Mouse (Mus musculus) urinary bladder, postnatal 14 days (tissue): ENCODE results near the gene Tmem186.

Source experiments
- DNase-seq: peaks from one replicate; pipeline ENCODE4 v3.0.0; 2021; ENCODE audit warnings: low spot score

Tmem186 gene

GRCm38 (mm10) chr16:8637217-8638051, at the start of gene Tmem186, which contains the start of gene Pmm2:
Tmem186 (minus strand) TSS chr16:8637712.
Pmm2 (plus strand) TSS chr16:8637674.
- DNase-seq: peak; percentile 83

- DNase-seq: no peak
Measured at GRCm38 (mm10) chr16:8686871-8687535, 49.5 kb upstream of the Tmem186 start.

GRCm38 (mm10) chr16:8686121-8686870, 48.8 kb upstream of the Tmem186 start:
- DNase-seq: peak; percentile 76

- peak; percentile 45 for DNase-seq
Measured at GRCm38 (mm10) chr16:8685087-8685486, 47.6 kb upstream of the Tmem186 start.

GRCm38 (mm10) chr16:8680470-8680869, 43.0 kb upstream of the Tmem186 start, which contains the start of gene Gm5767:
Gm5767 (plus strand) TSS chr16:8680770.
- no peak for DNase-seq

GRCm38 (mm10) chr16:8679780-8680179, 42.3 kb upstream of the Tmem186 start:
- DNase-seq: no peak

- no peak for DNase-seq
Measured at GRCm38 (mm10) chr16:8678676-8679075, 41.2 kb upstream of the Tmem186 start.

- DNase-seq: no peak
Measured at GRCm38 (mm10) chr16:8678035-8678434, 40.5 kb upstream of the Tmem186 start.

- peak; percentile 50 for DNase-seq
Measured at GRCm38 (mm10) chr16:8676800-8677199, 39.3 kb upstream of the Tmem186 start.

- no peak for DNase-seq
Measured at GRCm38 (mm10) chr16:8676228-8676627, 38.7 kb upstream of the Tmem186 start.

GRCm38 (mm10) chr16:8675559-8675958, 38.0 kb upstream of the Tmem186 start:
- DNase-seq: no peak

- peak; percentile 36 for DNase-seq
Measured at GRCm38 (mm10) chr16:8674165-8674564, 36.7 kb upstream of the Tmem186 start.

GRCm38 (mm10) chr16:8673343-8673742, 35.8 kb upstream of the Tmem186 start:
- DNase-seq: no peak

- no peak for DNase-seq
Measured at GRCm38 (mm10) chr16:8672811-8673210, 35.3 kb upstream of the Tmem186 start.

GRCm38 (mm10) chr16:8672350-8672687, 34.8 kb upstream of the Tmem186 start:
- no peak for DNase-seq

GRCm38 (mm10) chr16:8671551-8672349, 34.2 kb upstream of the Tmem186 start, which contains the start of gene Carhsp1:
Carhsp1 (minus strand) TSS chr16:8672155.
- peak; percentile 96 for DNase-seq

GRCm38 (mm10) chr16:8670041-8671035, 32.8 kb upstream of the Tmem186 start:
- DNase-seq: no peak

GRCm38 (mm10) chr16:8669432-8669831, 31.9 kb upstream of the Tmem186 start:
- DNase-seq: no peak

GRCm38 (mm10) chr16:8668386-8668785, 30.9 kb upstream of the Tmem186 start:
- no peak for DNase-seq

- DNase-seq: peak; percentile 18
Measured at GRCm38 (mm10) chr16:8667814-8668213, 30.3 kb upstream of the Tmem186 start.
